1 mouse cellular context compared by ENCODE assay signal in the genomic region with DNA sequence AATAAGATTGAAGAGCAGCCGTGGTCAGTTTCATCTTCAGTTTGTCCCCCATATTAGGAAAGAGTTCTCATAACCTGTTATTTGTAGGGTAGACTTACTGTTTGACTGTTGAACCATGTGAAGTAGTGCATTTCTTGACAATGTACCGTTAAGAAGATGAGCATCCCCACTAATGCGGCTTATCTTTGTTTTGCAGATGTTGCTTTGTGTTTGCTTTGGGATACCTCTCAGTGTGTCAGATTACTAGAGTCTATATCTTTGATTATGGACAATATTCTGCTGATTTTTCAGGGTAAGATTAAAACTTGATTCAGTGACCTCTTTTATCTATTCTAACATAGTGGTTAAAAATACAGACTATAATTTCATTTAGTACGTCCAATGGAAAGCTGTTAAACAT.
TF ChIP-seq lines count a peak whose summit lies in the region.

No protein-coding gene starts in this region.

TF ChIP-seq in MEL, 35 proteins besides CTCF, POLR2A, EP300 and RAD21 (continued from another document):
- TF ChIP-seq RCOR1 (IDR thresholded peaks at IDR 0.05; ENCODE audit: low read depth, low read length): peak; percentile 96
- TF ChIP-seq ZC3H11A (IDR thresholded peaks at IDR 0.05; ENCODE audit: low read depth, low read length): no peak
- TF ChIP-seq SIN3A (IDR thresholded peaks at IDR 0.05; ENCODE audit: low read length): peak; percentile 31; the same call in 1 of the 2 replicates
TF ChIP-seq in MEL: peak in this region for 7.
